Mouse (Mus musculus) CH12.LX (cell line): Measurements from ENCODE around the gene Cda.

ENCODE experiments used
- BHLHE40 ChIP-seq: IDR thresholded peaks from 2 replicates; pipeline ENCODE4 v1.6.1; 2011; ENCODE audit warnings: mild to moderate bottlenecking, low read depth, low read length, improper control_type of control experiment
- CHD2 ChIP-seq: IDR thresholded peaks from 2 replicates; pipeline ENCODE4 v1.6.1; 2011; ENCODE audit warnings: low read length, improper control_type of control experiment
- CTCF ChIP-seq, 2 experiments: IDR thresholded peaks in 1 of 2; conservative IDR thresholded peaks in 1 of 2; 2 replicates each; pipeline ENCODE4 v1.5.1; 2011 to 2012; ENCODE audit warnings: low read depth in 2 of 2, low read length in 2 of 2, improper control_type of control experiment in 1 of 2, inconsistent platforms in 1 of 2, mild to moderate bottlenecking in 1 of 2, moderate library complexity in 1 of 2
- MXI1 ChIP-seq: IDR thresholded peaks from 2 replicates; pipeline ENCODE4 v1.6.1; 2011; ENCODE audit warnings: mild to moderate bottlenecking, low read depth, low read length, improper control_type of control experiment
- MYC ChIP-seq: IDR thresholded peaks from 2 replicates; pipeline ENCODE4 v1.6.1; 2011; ENCODE audit warnings: low read depth, mild to moderate bottlenecking, improper control_type of control experiment, low read length
- NELFE ChIP-seq: IDR thresholded peaks from 2 replicates; pipeline ENCODE4 v1.6.1; 2011; ENCODE audit warnings: low read depth, low read length, improper control_type of control experiment
- POLR2A ChIP-seq: IDR thresholded peaks from 2 replicates; pipeline ENCODE4 v1.6.1; 2011; ENCODE audit warnings: low read depth, mild to moderate bottlenecking, improper control_type of control experiment, low read length
- SIN3A ChIP-seq: IDR thresholded peaks from 2 replicates; pipeline ENCODE4 v1.6.1; 2012; ENCODE audit warnings: low read length, improper control_type of control experiment, inconsistent platforms
- USF1 ChIP-seq: IDR thresholded peaks from 2 replicates; pipeline ENCODE4 v1.6.1; 2014; ENCODE audit warnings: low read depth, mild to moderate bottlenecking, inconsistent platforms, low read length, improper control_type of control experiment

DNA sequence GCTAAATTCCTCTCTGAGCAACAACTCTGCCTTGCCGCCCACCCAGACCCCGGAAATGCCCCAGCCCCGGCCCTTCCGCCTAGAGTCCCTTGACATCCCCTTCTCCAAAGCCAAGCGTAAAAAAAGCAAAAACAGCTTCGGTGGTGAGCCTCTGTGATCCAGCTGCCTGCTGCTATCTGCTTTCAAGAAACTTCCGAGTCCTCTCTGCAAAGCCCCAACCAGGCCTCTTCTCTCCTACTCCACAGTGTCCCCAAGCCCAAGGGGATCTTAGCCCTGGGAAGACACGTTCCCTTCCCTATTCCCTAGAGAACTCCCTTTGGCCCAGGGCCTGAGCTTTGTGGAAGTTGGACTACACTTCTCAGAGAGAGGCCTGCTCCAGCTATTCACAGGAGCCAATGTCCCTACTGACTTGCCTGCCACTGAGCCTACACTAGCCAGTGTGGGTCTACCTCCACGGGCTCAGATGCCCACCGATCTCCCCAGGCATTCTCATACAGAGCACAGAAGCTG, 66.5 kb downstream of the Cda start:
- TF ChIP-seq POLR2A: no peak
- TF ChIP-seq CTCF (conservative IDR thresholded peaks at IDR 0.05 in 1 of 2, IDR thresholded peaks at IDR 0.05 in 1 of 2; ENCODE audit: low read depth in 2 of 2, low read length in 2 of 2): no peak
- TF ChIP-seq NELFE: no peak
- no peak for TF ChIP-seq CHD2
- TF ChIP-seq SIN3A: no peak
- TF ChIP-seq MYC: no peak
- no peak for TF ChIP-seq MXI1
- TF ChIP-seq BHLHE40: no peak
- no peak for TF ChIP-seq USF1
